Mouse (Mus musculus): Measurements from ENCODE around the gene Cep68.
A peak's percentile ranks its signal among the peaks of the same experiment; 100 is the strongest.

- TF ChIP-seq NRF1 (IDR thresholded peaks at IDR 0.05; ENCODE audit: low read depth, low read length) = peak; percentile 60
- peak; percentile 76 for TF ChIP-seq BHLHE40 (IDR thresholded peaks at IDR 0.05; ENCODE audit: low read depth, low read length)
- no peak for TF ChIP-seq CTCF (conservative IDR thresholded peaks at IDR 0.05 in 1 of 2, IDR thresholded peaks at IDR 0.05 in 1 of 2; ENCODE audit: low read depth in 2 of 2, low read length in 2 of 2)
- no peak for TF ChIP-seq IRF4 (IDR thresholded peaks at IDR 0.05; ENCODE audit: low read depth, low read length)
- TF ChIP-seq ZNF384 (IDR thresholded peaks at IDR 0.05; ENCODE audit: low read depth, low read length) = 0 out of 2 replicates have a peak, but pooled peaks have one; percentile 13
- peak; percentile 89 for TF ChIP-seq POLR2A (IDR thresholded peaks at IDR 0.05; ENCODE audit: low read depth, low read length)
- peak; percentile 77 for TF ChIP-seq TCF12 (IDR thresholded peaks at IDR 0.05; ENCODE audit: low read depth, low read length)
- peak; percentile 50; the same call in 1 of the 2 replicates for TF ChIP-seq MYC (IDR thresholded peaks at IDR 0.05; ENCODE audit: low read depth, low read length)
- no peak for TF ChIP-seq MEF2A (IDR thresholded peaks at IDR 0.05; ENCODE audit: borderline replicate concordance, low read depth, low read length)
- no peak for TF ChIP-seq USF1 (IDR thresholded peaks at IDR 0.05; ENCODE audit: low read depth, low read length)
Measured at GRCm38 (mm10) chr11:20249296-20250110, at the start of gene Cep68.
